Mouse (Mus musculus) inflammation-experienced regulatory T-cells, adult 6 months (primary cell): ENCODE measurements around the gene Gm14190. TPM values are rescaled to one million over a fixed set of nuclear protein-coding genes. Genes with fewer than 3 reads are reported as not detected.
"Not testable (repeated sequence)": the region's sequence is repeated elsewhere in the genome, so short reads cannot be mapped to it uniquely, and the experiment has no call there.

ENCODE experiments used
- ATAC-seq: one replicate; pipeline ENCODE4 v1.8.0; 2017
- polyA plus RNA-seq, 3 experiments: library from polyadenylated mRNA; unstranded; fragments of 100-300 nt; shearing (Covaris generic); gene quantifications; one replicate each; pipeline ENCODE4 v1.2.1; 2017

The Gm14190 gene
- polyA plus RNA-seq, result not detected

DNA sequence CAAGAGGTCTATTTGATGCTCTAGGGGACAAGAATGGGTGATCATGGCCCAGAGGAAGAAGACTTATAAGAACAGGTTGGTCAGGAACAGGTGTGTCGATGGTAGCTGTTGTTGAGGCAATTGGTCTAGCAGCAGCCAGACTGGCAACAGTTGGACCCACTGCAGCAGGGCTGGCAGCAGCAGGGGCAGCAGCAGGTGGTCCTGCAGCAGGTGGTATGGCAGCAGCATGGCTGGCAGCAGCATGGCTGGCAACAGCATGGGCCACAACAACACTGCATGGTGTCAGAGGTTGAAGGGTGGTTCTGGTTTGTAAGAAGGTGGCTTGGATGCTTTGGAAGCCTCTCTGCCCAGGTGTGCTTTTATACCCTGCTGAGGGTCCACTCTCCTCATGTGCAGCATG, at the start of gene Gm14190:
Gene Gm14190, minus strand, starts transcription at position 278 of the 400 bp plus-strand sequence.
- no peak for ATAC-seq

DNA sequence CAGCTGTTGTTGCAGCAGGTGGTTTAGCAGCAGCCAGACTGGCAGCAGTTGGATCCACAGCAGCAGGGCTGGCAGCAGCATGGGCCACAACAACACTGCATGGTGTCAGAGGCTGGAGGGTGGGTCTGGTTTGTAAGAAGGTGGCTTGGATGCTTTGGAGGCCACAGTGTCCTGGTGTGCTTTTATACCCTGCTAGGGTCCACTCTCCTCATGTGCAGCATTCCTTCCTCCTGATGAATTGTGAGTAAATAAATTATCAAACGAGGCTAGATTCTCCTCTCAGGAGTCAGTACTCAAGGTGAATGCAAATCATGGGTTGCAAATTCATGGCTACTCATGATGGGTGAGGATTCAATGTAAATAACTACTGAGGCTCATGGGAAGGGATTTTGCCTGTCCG, 43.6 kb upstream of the Gm14190 start, which contains the start of gene Gm14180:
Gene Gm14180, minus strand, starts transcription at position 101 of the 400 bp plus-strand sequence.
- no peak for ATAC-seq

DNA sequence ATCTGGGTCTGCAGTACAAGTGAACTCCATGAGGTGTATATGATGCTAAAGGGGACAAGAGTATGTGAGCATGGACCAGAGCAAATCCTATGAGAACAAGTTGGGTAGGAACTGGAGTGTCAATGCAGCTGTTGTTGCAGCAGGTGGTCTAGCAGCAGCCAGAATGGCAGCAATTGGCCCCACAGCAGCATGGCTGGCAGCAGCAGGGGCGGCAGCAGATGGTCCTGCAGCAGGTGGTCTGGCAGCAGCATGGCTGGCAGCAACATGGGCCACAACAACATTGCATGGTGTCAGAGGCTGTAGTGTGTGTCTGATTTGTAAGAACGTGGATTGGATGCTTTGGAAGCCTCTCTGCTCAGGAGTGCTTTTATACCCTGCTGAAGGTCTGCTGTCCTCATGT, 33.5 kb upstream of the Gm14190 start:
- ATAC-seq, result no peak

DNA sequence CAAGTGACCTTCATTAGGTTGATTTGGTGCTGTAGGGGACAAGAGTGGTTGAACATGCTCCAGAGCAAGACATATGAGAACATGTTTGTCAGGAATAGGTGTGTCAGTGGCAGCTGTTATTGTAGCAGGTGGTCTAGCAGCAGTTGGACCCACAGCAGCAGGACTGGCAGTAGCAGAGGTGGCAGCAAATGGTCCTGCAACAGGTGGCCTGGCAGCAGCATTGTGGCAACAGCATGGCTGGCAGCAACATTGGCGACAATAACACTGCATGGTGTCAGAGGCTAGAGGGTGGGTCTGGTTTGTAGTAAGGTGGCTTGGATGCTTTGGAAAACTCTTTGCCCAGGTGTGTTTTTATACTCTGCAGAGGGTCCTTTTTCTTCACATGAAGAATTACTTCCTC, 28.2 kb upstream of the Gm14190 start:
- ATAC-seq, result no peak

DNA sequence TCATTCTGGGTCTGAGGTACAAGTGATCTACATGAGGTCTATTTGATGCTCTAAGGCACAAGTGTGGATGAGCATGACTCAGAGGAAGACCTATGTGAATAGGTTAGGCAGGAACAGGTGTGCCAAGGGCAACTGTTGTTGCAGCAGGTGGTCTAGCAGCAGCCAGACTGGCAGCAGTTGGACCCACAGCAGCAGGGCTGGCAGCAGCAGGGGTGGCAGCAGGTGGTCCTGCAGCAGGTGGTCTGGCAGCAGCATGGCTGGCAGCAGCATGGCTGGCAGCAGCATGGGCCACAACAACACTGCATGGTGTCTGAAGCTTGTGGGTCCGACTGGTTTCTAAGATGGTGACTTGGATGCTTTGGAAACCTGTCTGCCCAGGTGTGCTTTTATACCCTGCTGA, 5.3 kb downstream of the Gm14190 start:
- ATAC-seq, result not testable (repeated sequence)

DNA sequence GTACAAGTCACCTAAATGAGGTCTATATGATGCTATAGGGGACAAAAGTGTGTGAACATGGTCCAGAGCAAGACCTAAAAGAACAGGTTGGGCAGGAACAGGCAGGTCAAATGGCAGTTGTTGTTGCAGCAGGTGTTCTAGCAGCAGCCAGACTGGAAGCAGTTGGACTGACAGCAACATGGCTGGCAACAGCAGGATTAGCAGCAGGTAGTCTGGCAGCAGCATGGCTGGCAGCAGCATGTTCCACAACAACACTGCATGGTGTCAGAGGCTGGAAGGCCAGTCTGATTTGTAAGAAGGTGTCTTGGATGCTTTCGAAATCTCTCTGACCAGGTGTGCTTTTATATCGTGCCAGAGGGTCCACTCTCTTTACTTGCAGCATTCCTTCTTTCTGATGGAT, 7.1 kb downstream of the Gm14190 start:
- no peak for ATAC-seq

DNA sequence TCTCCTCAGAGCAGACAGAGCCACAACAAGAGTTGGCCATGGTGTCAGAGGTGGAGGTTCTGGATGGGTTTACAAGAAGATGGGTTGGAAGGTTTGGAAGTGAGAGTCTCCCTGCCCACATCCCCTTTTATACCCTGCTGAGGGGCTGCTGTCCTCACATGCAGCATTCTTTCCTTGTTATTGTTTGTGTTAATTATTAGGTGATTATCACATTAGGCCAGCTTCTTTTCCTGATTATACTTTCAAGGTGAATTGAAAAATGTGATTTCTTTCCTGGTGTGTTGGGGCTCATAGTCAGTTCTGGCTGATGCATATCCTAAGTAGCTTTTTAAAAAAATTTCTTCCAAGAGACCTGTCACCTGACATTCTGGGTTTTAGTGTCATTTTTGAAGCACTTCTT, 24.7 kb downstream of the Gm14190 start, which contains the start of gene Krtap4-6:
Gene Krtap4-6, minus strand, starts transcription at position 101 of the 400 bp plus-strand sequence.
- ATAC-seq, result no peak

DNA sequence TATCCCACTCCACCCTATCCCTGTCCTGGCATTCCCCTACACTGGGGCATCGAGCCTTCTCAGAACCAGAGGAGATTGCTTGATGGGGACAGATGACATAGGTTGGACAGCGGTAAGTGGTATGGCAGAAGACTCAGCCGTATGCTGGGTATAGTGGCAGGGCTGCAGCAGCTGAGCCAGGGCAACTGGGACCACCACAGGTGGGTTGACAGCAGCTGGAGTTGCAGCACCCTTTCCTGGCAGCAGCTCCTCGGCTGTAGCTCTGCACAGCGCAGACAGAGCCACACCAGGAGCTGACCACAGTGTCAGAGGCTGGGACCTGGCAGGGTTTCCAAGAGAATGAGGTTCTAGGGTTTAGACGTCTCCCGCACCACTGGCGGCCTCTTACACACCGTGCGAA, 27.7 kb downstream of the Gm14190 start:
- ATAC-seq, result no peak

DNA sequence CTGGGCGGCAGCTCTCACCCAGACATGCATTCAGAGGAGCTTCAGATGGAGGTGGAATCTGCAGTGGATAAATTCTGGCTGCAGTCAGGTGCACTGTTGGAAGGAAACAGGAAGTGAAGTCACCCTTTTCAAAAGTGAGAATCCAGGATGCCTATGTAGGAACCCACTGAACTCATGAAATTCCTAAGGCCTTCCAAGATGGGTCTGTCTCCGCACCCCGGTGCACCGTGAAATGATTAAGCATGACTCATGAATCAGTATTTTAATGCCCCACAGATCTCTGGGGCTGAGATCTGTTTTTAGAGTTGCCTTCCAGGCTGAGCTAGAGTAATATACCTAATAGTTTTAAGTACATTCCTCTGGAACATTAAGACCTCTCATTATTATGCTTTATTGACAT, 31.3 kb downstream of the Gm14190 start:
- no peak for ATAC-seq

DNA sequence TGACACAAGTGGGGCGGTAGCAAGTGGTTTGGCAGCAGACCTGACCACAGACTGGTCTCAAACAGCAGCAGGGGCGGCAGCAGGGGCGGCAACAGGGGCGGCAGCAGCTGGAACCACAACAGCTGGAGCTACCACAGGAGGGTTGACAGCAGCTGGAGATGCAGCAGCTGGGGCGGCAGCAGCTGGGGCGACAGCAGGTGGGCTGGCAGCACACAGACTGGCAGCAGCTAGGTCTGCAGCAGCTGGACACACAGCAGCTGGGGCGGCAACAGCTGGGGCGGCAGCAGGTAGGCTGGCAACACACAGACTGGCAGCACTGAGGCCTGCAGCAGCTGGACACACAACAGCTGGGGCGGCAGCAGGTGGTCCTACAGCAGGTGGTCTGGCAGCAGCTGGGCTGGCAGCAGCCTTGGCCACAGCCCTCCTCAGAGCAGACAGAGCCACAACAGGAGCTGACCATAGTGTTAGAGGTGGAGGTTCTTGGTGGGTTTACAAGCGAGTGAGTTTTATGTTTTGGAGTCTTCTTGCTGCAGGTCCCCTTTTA, 32.0 kb downstream of the Gm14190 start, which contains the start of gene Gm11563:
Gene Gm11563, minus strand, starts transcription at position 494 of the 544 bp plus-strand sequence.
- not testable (repeated sequence) for ATAC-seq

DNA sequence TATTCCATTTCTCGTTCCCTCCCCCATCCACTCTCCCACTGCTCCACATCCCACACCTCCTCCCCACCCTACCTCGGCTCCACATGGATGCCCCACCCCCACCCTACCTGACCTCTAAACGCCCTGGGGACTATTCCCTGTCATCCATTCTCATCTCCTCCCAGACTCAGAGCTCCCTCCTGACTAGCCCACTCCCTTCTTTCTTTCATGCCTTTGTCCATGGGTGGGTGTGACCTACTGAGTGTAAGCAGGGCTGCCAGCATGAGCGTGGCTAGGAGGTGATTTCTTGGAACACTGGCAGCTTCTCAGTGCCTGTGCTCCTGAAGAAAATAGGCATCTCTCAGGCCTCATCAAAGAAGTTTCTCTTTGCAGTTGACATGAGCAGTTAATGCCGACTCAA, 33.5 kb downstream of the Gm14190 start:
- no peak for ATAC-seq

DNA sequence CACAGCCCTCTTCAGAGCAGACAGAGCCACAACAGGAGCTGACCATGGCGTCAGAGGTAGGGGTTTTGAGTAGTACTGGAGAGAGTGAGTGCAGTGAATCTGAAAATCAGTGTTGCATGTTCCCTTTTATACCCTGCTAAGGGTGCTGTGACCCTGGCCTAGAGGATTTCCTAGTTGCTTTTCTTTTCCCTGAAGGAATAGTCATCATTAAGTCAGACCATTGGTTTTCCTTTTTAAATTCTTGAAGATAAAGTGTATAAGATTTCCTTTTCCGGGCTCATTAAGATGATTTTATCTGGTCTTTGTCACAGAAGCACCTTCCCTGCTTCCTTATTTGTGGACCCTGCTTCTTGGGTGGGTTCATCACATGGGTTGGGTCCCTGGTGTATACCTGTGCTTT, 40.4 kb downstream of the Gm14190 start, which contains the start of gene Gm11555:
Gene Gm11555, minus strand, starts transcription at position 101 of the 400 bp plus-strand sequence.
- no peak for ATAC-seq

DNA sequence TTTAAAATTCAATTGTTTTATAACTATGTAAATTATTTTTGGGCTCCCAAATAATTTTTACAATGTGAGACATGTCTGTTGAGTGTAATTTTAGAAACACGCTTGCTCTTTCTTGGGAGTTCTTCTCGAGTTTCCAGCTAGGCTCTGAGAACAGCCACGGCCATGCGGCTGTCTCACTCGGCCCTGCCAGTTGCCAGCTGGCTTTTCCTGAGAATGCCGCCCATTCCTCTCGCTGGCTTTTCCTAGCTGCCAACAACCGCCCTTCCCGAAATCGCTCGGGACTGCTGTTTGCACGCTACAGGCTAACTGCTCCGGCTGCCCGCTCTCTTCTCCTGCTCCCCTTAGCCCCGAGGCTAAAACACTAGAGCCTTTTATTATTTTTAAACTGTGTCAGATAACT, 44.1 kb downstream of the Gm14190 start:
- no peak for ATAC-seq

DNA sequence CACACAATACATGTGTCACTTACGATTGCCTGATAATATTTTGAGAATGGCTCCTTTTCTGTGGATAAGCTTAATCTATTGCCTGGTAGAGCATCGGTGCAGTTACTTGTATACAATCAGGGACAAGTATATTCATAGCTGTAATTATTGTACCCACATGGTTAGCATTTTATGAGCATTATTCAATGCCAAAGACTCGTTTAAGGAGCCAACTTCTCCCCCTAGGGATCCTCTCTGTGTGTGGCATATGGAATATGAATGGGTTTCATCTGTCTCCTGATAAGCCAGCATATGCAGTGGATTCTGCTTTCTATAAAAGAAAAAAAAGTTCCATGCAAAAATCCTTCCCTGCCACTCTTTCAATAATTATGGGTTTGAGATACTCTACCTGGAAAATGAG, 46.2 kb downstream of the Gm14190 start:
- no peak for ATAC-seq

DNA sequence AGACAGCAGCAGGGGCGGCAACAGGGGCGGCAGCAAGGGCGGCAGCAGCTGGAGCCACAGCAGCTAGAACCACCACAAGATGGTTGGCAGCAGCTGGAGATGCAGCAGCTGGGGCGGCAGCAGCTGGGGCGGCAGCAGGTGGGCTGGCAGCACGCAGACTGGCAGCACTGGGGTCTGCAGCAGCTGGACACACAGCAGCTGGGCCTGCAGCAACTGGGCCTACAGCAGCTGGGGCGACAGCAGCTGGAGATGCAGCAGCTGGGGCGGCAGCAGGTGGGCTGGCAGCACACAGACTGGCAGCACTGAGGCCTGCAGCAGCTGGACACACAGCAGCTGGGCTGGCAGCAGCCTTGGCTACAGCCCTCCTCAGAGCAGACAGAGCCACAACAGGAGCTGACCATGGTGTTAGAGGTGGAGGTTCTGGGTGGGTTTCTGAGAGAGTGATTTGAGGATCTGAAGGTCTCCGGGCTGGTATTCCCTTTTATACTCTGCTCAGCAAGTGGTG, 46.9 kb downstream of the Gm14190 start, which contains the start of gene Krtap4-7:
Gene Krtap4-7, minus strand, starts transcription at position 455 of the 505 bp plus-strand sequence.
- not testable (repeated sequence) for ATAC-seq

DNA sequence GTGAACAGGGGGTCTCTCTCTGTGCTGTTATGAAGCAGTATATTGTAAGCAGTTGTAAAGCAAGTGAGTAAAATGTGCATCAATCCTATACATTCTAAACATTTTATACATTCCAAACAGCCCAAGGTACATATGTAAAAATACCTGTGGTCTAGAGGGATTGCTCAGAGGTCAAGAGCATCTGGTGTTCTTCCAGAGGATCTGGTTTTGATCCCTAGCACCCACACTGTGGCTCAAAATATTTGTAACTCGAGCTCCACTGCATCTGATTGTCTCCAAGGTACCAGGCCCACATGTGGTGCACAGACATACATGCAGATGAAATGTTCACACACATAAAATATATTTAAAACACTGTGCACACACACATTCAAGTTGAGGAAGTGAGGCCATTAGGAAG, 49.6 kb downstream of the Gm14190 start:
- ATAC-seq, result no peak

Other genes starting within 250 kb of the Gm14190 start
- not detected for gene Krt23, start 197.6 kb downstream of the Gm14190 start, polyA plus RNA-seq
- gene Krt39, start 169.4 kb downstream of the Gm14190 start, polyA plus RNA-seq, result not detected
- gene Krt40, start 147.6 kb downstream of the Gm14190 start, polyA plus RNA-seq, result not detected
- gene Krtap3-3, start 139.9 kb downstream of the Gm14190 start, polyA plus RNA-seq, result not detected
- gene Krtap3-2, start 133.9 kb downstream of the Gm14190 start, polyA plus RNA-seq, result not detected
- not detected for gene Gm11939, start 131.3 kb downstream of the Gm14190 start, polyA plus RNA-seq
- gene Krtap3-1, start 124.1 kb downstream of the Gm14190 start, polyA plus RNA-seq, result not detected
- not detected for gene Krtap1-5, start 109.7 kb downstream of the Gm14190 start, polyA plus RNA-seq
- gene Krtap1-4, start 107.1 kb downstream of the Gm14190 start, polyA plus RNA-seq, result not detected
- gene Krtap1-3, start 99.4 kb downstream of the Gm14190 start, polyA plus RNA-seq, result not detected
- not detected for gene Krtap9-3, start 92.6 kb downstream of the Gm14190 start, polyA plus RNA-seq
- not detected for gene Gm11938, start 87.4 kb downstream of the Gm14190 start, polyA plus RNA-seq
- not detected for gene Gm11937, start 80.6 kb downstream of the Gm14190 start, polyA plus RNA-seq
- not detected for gene Krtap2-4, start 75.9 kb downstream of the Gm14190 start, polyA plus RNA-seq
- gene Gm11562, start 70.3 kb downstream of the Gm14190 start, polyA plus RNA-seq, result not detected
- gene Krtap4-1, start 62.5 kb downstream of the Gm14190 start, polyA plus RNA-seq, result not detected
- gene Krtap4-2, start 55.7 kb downstream of the Gm14190 start, polyA plus RNA-seq, result not detected
- gene Krtap4-7, start 46.7 kb downstream of the Gm14190 start, polyA plus RNA-seq, result not detected
- not detected for gene Gm11555, start 40.5 kb downstream of the Gm14190 start, polyA plus RNA-seq
- gene Gm11563, start 31.8 kb downstream of the Gm14190 start, polyA plus RNA-seq, result not detected
- not detected for gene Krtap4-6, start 24.8 kb downstream of the Gm14190 start, polyA plus RNA-seq
- gene Gm14180, start 43.5 kb upstream of the Gm14190 start, polyA plus RNA-seq, result not detected
- not detected for gene Gm11595, start 82.2 kb upstream of the Gm14190 start, polyA plus RNA-seq
- not detected for gene Krtap4-8, start 90.0 kb upstream of the Gm14190 start, polyA plus RNA-seq
- not detected for gene Krtap4-9, start 94.5 kb upstream of the Gm14190 start, polyA plus RNA-seq
- gene Gm11596, start 102.7 kb upstream of the Gm14190 start, polyA plus RNA-seq, result not detected
- not detected for gene Gm11569, start 108.2 kb upstream of the Gm14190 start, polyA plus RNA-seq
- gene Gm11554, start 113.7 kb upstream of the Gm14190 start, polyA plus RNA-seq, result not detected
- not detected for gene Krtap4-13, start 119.2 kb upstream of the Gm14190 start, polyA plus RNA-seq
- not detected for gene Gm11564, start 124.9 kb upstream of the Gm14190 start, polyA plus RNA-seq
- not detected for gene 2300003K06Rik, start 147.3 kb upstream of the Gm14190 start, polyA plus RNA-seq
- gene Krtap4-16, start 160.9 kb upstream of the Gm14190 start, polyA plus RNA-seq, result not detected
- gene Gm11568, start 167.2 kb upstream of the Gm14190 start, polyA plus RNA-seq, result not detected
- not detected for gene Gm11559, start 173.7 kb upstream of the Gm14190 start, polyA plus RNA-seq
- gene Krtap9-1, start 182.6 kb upstream of the Gm14190 start, polyA plus RNA-seq, result not detected
- not detected for gene Gm11567, start 188.4 kb upstream of the Gm14190 start, polyA plus RNA-seq
- not detected for gene Krtap31-1, start 217.2 kb upstream of the Gm14190 start, polyA plus RNA-seq
- not detected for gene Gm11565, start 224.0 kb upstream of the Gm14190 start, polyA plus RNA-seq
- gene Krtap31-2, start 245.6 kb upstream of the Gm14190 start, polyA plus RNA-seq, result not detected